Mouse (Mus musculus) forebrain, embryonic 16.5 days (tissue): ENCODE measurements at regions not wholly inside any gene's neighbourhood (a gene's known extent, or its start where the extent isn't known, plus 50 kb on each side); places are given as distances from the start of the nearest gene placed in this dataset.
A peak's percentile ranks its signal among the peaks of the same experiment; 100 is the strongest.

ENCODE experiments used
- ATAC-seq: fragments of 200-750 bp; cut with Nextera tagmentation; 2 replicates; pipeline ENCODE4 v1.8.0; 2017; ENCODE audit warnings: mild to moderate bottlenecking, moderate library complexity
- H3K27ac ChIP-seq: fragments of 300-500 bp; sonication (generic); 2 replicates; pipeline ENCODE4 v1.5.1; 2014; ENCODE audit warnings: low read length, control low read depth
- H3K27me3 ChIP-seq: fragments of 300-500 bp; sonication (generic); replicated peaks from 2 replicates; pipeline ENCODE4 v1.6.1; 2014; ENCODE audit warnings: low read length; ENCODE audit not compliant: control insufficient read depth, insufficient read depth
- H3K36me3 ChIP-seq: fragments of 300-500 bp; sonication (generic); 2 replicates; pipeline ENCODE4 v1.6.1; 2014; ENCODE audit not compliant: control insufficient read depth, insufficient read depth
- H3K4me1 ChIP-seq: fragments of 300-500 bp; sonication (generic); replicated peaks from 2 replicates; pipeline ENCODE4 v1.6.1; 2014; ENCODE audit warnings: low read length; ENCODE audit not compliant: control insufficient read depth, insufficient read depth
- H3K4me2 ChIP-seq: fragments of 300-500 bp; sonication (generic); 2 replicates; pipeline ENCODE4 v1.6.1; 2014; ENCODE audit warnings: mild to moderate bottlenecking, low read length, control low read depth
- H3K4me3 ChIP-seq: fragments of 300-500 bp; sonication (generic); replicated peaks from 2 replicates; pipeline ENCODE4 v1.5.1; 2014; ENCODE audit warnings: mild to moderate bottlenecking, low read length, control low read depth
- H3K9ac ChIP-seq: fragments of 300-500 bp; sonication (generic); replicated peaks from 2 replicates; pipeline ENCODE4 v1.6.1; 2014; ENCODE audit warnings: low read depth, low read length, control low read depth
- H3K9me3 ChIP-seq: fragments of 300-500 bp; sonication (generic); 2 replicates; pipeline ENCODE4 v1.6.1; 2016; ENCODE audit warnings: low read length; ENCODE audit not compliant: control insufficient read depth
- WGBS: fragments of 180-500 bp; shearing (Covaris S2); extraction: QIAGEN DNeasy Blood & Tissue Kit; methylation state at CpG from one replicate; pipeline ENCODE4 v1.1.7; 2014; 5-methylcytosine and 5-hydroxymethylcytosine counted together

- no peak overlapping the region for H3K9ac ChIP-seq
- no peak overlapping the region for H3K4me3 ChIP-seq
- 96% methylated on average over 14 of the region's 14 CpGs for WGBS
- no peak overlapping the region for H3K4me2 ChIP-seq
- H3K36me3 ChIP-seq = no peaks in the 10 kb centered on the region
- no peak overlapping the region for H3K27ac ChIP-seq
- peaks cover 3% of the 10 kb centered on the region; the same call in 1 of the 2 replicates for H3K4me1 ChIP-seq
- H3K9me3 ChIP-seq = no peaks in the 10 kb centered on the region
- no peaks in the 10 kb centered on the region for H3K27me3 ChIP-seq
- no peak for ATAC-seq
Observed at GRCm38 (mm10) chr10:111670666-111671065, 164.6 kb downstream of the Phlda1 start.

- ATAC-seq = no peak
- 50% methylated on average over 12 of the region's 12 CpGs for WGBS
- no peak overlapping the region for H3K9ac ChIP-seq
Observed at GRCm38 (mm10) chr10:111672454-111673316, 166.6 kb downstream of the Phlda1 start.

DNA sequence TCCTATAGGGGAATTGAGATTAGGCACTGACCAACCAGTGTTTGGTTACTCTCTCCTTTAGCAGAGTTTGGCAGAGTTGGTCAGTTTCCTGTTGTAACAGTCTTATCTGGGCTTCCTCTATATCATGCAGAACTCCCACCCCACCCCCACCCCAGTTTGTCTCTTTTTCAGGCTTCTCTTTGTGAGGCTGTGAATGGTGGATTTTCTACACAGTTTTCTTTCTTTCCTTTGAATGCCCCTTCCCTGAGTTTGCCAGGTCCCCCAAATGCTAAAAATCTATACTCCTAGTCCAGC is 167.2 kb downstream of the Phlda1 start:
- no peak overlapping the region for H3K4me2 ChIP-seq
- no peaks in the 10 kb centered on the region for H3K36me3 ChIP-seq
- H3K9ac ChIP-seq = no peak overlapping the region
- H3K27me3 ChIP-seq = no peaks in the 10 kb centered on the region
- no peaks in the 10 kb centered on the region for H3K4me1 ChIP-seq
- H3K4me3 ChIP-seq = no peak overlapping the region
- H3K9me3 ChIP-seq = no peaks in the 10 kb centered on the region
- ATAC-seq = no peak
- H3K27ac ChIP-seq = no peak overlapping the region

More at GRCm38 (mm10) chr10:111672454-111673316, 166.6 kb downstream of the Phlda1 start:
- no peak overlapping the region for H3K4me3 ChIP-seq
- H3K36me3 ChIP-seq = no peaks in the 10 kb centered on the region
- H3K9me3 ChIP-seq = no peaks in the 10 kb centered on the region
- no peaks in the 10 kb centered on the region for H3K27me3 ChIP-seq
- no peak overlapping the region for H3K27ac ChIP-seq
- no peak overlapping the region for H3K4me2 ChIP-seq
- H3K4me1 ChIP-seq = no peaks in the 10 kb centered on the region

DNA sequence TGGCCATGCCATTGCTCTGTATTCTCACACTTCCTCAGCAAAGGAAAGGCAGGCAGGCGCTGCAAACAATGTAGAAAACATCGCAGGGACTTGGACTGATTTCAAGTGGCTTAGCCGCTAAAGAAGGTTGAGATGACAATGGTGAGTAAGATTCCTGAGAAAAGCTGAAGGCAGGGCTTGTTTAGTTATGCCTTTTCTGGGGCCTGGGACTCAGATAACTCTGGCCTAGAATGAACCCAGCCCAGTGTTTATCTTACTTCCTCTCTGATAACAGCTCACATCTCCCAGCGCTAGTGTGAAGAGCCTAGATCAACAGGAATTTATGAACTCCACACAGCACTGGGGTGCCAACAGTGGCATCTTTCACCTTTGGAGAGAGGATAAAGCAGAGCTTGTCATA is 170.2 kb downstream of the Phlda1 start:
- ATAC-seq = no peak
- no peak overlapping the region for H3K27ac ChIP-seq
- no peak overlapping the region for H3K4me3 ChIP-seq
- no peaks in the 10 kb centered on the region for H3K9me3 ChIP-seq
- H3K4me2 ChIP-seq = no peak overlapping the region
- H3K4me1 ChIP-seq = no peaks in the 10 kb centered on the region
- H3K27me3 ChIP-seq = no peaks in the 10 kb centered on the region
- no peak overlapping the region for H3K9ac ChIP-seq
- no peaks in the 10 kb centered on the region for H3K36me3 ChIP-seq
- 37% methylated on average over 4 of the region's 4 CpGs for WGBS

DNA sequence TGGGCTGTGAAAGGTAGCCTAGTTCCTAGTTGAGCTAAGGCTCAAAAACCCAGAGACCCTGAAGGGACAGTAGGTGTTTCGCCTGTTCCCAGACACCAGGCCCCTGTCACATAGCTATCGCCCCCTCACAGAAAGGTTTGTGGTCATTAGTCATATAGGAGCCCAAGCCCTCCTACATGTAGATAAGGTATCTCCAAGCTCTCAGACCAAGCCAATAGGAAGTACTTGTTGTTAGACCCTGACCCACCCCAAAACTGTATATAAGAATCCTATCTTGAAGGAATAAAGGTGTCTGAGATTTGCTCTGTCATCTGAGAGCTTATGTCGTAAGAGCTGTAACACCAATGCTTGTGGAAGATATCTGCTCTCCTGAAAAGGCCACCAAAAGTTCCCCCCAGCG is 174.8 kb downstream of the Phlda1 start:
- no peaks in the 10 kb centered on the region for H3K4me1 ChIP-seq
- no peak overlapping the region for H3K9ac ChIP-seq
- no peaks in the 10 kb centered on the region for H3K36me3 ChIP-seq
- H3K4me3 ChIP-seq = no peak overlapping the region
- H3K27me3 ChIP-seq = no peaks in the 10 kb centered on the region
- no peak for ATAC-seq
- H3K4me2 ChIP-seq = no peak overlapping the region
- 89% methylated on average over 4 of the region's 4 CpGs for WGBS
- H3K9me3 ChIP-seq = no peaks in the 10 kb centered on the region
- H3K27ac ChIP-seq = no peak overlapping the region

DNA sequence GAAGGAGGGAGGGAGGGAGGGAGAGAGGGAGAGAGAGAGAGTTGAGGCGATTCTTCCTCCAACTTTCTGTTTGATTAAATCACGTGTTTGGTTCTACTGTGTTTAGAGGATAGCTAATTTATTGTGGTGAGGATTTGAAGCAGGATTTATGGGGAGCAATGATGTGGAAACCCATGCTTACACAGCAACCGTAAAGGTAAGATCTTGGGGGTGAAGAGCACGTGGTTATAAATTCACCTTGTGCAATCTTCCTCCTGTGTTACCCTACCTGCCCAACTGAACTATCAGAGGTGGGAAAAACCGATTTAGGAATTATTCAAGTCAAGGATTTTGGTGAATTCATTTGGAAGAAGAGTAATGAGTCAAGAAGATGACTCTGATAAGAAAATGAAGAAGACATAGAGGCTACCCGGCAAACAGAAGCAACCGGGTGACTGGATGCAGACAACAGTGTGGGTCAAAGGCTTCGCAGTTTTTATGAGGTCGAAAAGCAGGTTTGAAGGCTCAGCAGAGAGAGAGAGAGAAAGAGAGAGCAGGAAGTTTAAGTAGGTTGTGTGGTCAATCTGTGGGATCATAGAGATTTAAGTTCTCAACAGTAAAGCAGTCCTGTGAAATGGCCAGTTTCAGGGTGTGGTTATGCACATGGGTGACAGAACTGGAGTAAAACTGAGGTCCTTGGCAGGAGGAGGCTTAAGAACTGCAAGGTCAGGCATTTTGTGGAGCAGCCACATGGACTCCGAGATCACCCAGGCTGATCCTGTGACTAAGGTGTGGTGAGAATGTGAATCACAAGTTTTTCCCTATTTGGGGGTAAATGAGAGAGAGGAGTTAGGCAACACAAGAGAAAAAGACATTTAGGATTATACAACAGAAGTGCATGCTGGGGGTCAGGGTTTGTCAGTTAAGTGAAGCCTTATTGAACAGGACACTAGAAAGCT is 178.6 kb downstream of the Phlda1 start:
- Histone ChIP-seq H3K9me3 (no peaks in the 10 kb centered on the region), H3K4me1 (peaks cover 6% of the 10 kb centered on the region), H3K4me2 (no peak overlapping the region), H3K27ac (no peak overlapping the region), H3K36me3 (no peaks in the 10 kb centered on the region), H3K4me3 (no peak overlapping the region), H3K9ac (no peak overlapping the region), H3K27me3 (no peaks in the 10 kb centered on the region)
- no peak for ATAC-seq
- WGBS = 86% methylated on average over 10 of the region's 10 CpGs

DNA sequence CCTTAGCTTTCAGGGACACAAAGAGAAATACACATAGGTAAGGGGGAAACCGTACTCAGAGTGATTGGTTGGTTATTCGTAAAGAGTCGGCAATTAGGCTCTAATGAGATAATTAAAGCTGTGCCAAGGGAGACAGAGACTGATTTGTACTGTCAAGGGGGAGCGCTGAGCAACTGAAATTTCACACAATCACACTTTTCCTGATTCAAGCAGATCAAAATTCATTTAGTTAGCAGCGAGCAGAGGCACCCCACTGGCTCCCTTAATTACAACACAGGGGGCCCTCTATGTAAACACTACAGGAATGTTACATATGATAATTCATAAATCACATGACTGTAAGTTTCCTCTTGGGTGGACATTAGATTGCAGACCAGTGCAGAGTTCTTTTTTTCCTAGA is 180.5 kb downstream of the Phlda1 start:
- H3K9me3 ChIP-seq = no peaks in the 10 kb centered on the region
- H3K4me1 ChIP-seq = peaks cover 6% of the 10 kb centered on the region
- ATAC-seq = peak; percentile 79
- H3K4me3 ChIP-seq = no peak overlapping the region
- no peaks in the 10 kb centered on the region for H3K36me3 ChIP-seq
- no peak overlapping the region for H3K4me2 ChIP-seq
- WGBS = 3% methylated on average over 5 of the region's 5 CpGs
- no peak overlapping the region for H3K27ac ChIP-seq
- no peaks in the 10 kb centered on the region for H3K27me3 ChIP-seq
- no peak overlapping the region for H3K9ac ChIP-seq

DNA sequence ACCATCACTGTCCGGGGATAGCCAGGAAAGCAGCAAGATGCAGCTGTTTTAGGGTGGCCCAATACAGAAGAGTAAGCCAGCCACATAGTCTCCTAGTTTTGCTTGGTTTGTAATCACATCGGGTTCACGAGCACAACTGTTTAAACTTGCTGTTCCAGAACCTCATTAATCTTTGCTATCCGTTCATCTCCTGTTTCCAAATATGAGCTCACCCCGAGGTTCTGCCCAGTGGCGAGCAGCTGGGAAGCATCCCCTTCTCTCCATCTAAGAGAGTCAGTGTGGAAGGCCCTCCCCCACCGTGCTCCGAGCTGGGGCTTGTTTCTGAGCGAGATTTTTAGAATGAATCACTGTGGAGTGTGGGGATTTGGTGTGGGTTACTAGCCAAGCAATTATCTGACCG is 183.5 kb downstream of the Phlda1 start:
- Histone ChIP-seq H3K27ac (no peak overlapping the region), H3K36me3 (no peaks in the 10 kb centered on the region), H3K4me1 (peaks cover 6% of the 10 kb centered on the region), H3K4me3 (no peak overlapping the region), H3K9ac (no peak overlapping the region), H3K4me2 (no peak overlapping the region), H3K9me3 (no peaks in the 10 kb centered on the region), H3K27me3 (no peaks in the 10 kb centered on the region)
- 82% methylated on average over 10 of the region's 10 CpGs for WGBS
- no peak for ATAC-seq

DNA sequence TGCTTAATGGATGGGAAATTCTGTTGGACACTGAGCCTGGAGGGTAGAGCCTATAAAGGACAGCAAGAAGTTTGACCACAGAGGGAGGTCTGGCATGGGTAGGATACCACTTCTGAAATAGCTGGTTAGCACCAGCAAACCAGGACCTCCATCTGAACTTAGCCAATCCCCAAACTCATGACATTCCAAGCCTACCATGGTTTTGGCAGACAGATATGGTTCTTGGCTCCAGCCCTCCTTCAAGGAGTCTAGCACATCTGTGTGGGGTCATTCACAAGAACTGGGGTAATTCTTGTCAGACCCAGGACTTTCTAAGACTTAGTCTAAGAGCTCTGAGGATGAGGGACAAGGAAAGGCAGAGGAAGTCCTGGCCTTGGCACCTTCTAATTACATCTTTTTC is 187.7 kb downstream of the Phlda1 start:
- no peaks in the 10 kb centered on the region for H3K36me3 ChIP-seq
- peaks cover 3% of the 10 kb centered on the region; the same call in 1 of the 2 replicates for H3K4me1 ChIP-seq
- H3K9ac ChIP-seq = no peak overlapping the region
- no peak overlapping the region for H3K4me2 ChIP-seq
- no peaks in the 10 kb centered on the region for H3K9me3 ChIP-seq
- ATAC-seq = no peak
- H3K4me3 ChIP-seq = no peak overlapping the region
- H3K27me3 ChIP-seq = no peaks in the 10 kb centered on the region
- H3K27ac ChIP-seq = no peak overlapping the region
